Mouse (Mus musculus): ENCODE results near the gene Pramef8. TPM values are rescaled to one million over a fixed set of nuclear protein-coding genes. Genes with fewer than 3 reads are reported as not detected.

The Pramef8 gene
- polyA plus RNA-seq (2015; fragmentation: Nextera tagmentation; extraction: Ambion mirVana) = 11.0 and 13.1 TPM in 2 replicates

GRCm38 (mm10) chr4:143412219-143413092, at the start of gene Pramef8:
Gene Pramef8, plus strand, starts transcription at chr4:143412426.
- H3K9me3 ChIP-seq (replicated peaks) = no peaks in the 10 kb centered on the region

GRCm38 (mm10) chr4:143366415-143367041, 45.7 kb upstream of the Pramef8 start:
- H3K4me2 ChIP-seq = no peak overlapping the region
- H3K9ac ChIP-seq = no peak overlapping the region
- no peaks in the 10 kb centered on the region for H3K4me1 ChIP-seq (replicated peaks)
- no peak for ATAC-seq (replicated peaks; ENCODE audit: insufficient number of reproducible peaks, insufficient read depth, low FRiP score, low read depth)
- no peak overlapping the region for H3K4me3 ChIP-seq
- no peaks in the 10 kb centered on the region; the same call in 1 of the 2 replicates for H3K9me3 ChIP-seq (replicated peaks)
- 35% methylated on average over 15 of the region's 15 CpGs for WGBS
- H3K27ac ChIP-seq = no peak overlapping the region
- no peaks in the 10 kb centered on the region for H3K36me3 ChIP-seq
- no peaks in the 10 kb centered on the region for H3K27me3 ChIP-seq

More at GRCm38 (mm10) chr4:143412219-143413092, at the start of gene Pramef8:
- 1% methylated on average over 50 of the region's 50 CpGs for WGBS
- H3K4me1 ChIP-seq (replicated peaks) = peaks cover 8% of the 10 kb centered on the region
- peak within 1 kb of the TSS; percentile 66 for H3K4me2 ChIP-seq
- peak within 1 kb of the TSS; percentile 71 for H3K9ac ChIP-seq
- peak; percentile 89 for ATAC-seq (replicated peaks; ENCODE audit: insufficient number of reproducible peaks, insufficient read depth, low FRiP score, low read depth)
- no peaks in the 10 kb centered on the region for H3K27me3 ChIP-seq
- H3K4me3 ChIP-seq = peak within 1 kb of the TSS; percentile 81
- peaks cover 27% of the 10 kb centered on the region for H3K36me3 ChIP-seq
- H3K27ac ChIP-seq = peak within 1 kb of the TSS; percentile 90

GRCm38 (mm10) chr4:143379480-143379879, 32.7 kb upstream of the Pramef8 start:
- no peak overlapping the region for H3K9ac ChIP-seq
- peaks cover 11% of the 10 kb centered on the region for H3K27me3 ChIP-seq
- H3K4me1 ChIP-seq (replicated peaks) = peaks cover 6% of the 10 kb centered on the region; the same call in 1 of the 2 replicates
- no peaks in the 10 kb centered on the region for H3K36me3 ChIP-seq
- no peaks in the 10 kb centered on the region for H3K9me3 ChIP-seq (replicated peaks)
- no peak overlapping the region for H3K4me2 ChIP-seq
- H3K27ac ChIP-seq = no peak overlapping the region
- no peak for ATAC-seq (replicated peaks; ENCODE audit: insufficient number of reproducible peaks, insufficient read depth, low FRiP score, low read depth)
- 51% methylated on average over 7 of the region's 7 CpGs for WGBS
- no peak overlapping the region for H3K4me3 ChIP-seq

- no peak overlapping the region for H3K4me3 ChIP-seq
- ATAC-seq (replicated peaks; ENCODE audit: insufficient number of reproducible peaks, insufficient read depth, low FRiP score, low read depth) = no peak
- H3K9me3 ChIP-seq (replicated peaks) = no peaks in the 10 kb centered on the region
- 26% methylated on average over 15 of the region's 15 CpGs for WGBS
- no peak overlapping the region for H3K9ac ChIP-seq
- no peaks in the 10 kb centered on the region for H3K36me3 ChIP-seq
- H3K27ac ChIP-seq = no peak overlapping the region
- H3K4me1 ChIP-seq (replicated peaks) = peaks cover 6% of the 10 kb centered on the region; the same call in 1 of the 2 replicates
- 0 out of 2 replicates have a peak overlapping the region, but pooled peaks have one; percentile 5 for H3K4me2 ChIP-seq
- peaks cover 11% of the 10 kb centered on the region for H3K27me3 ChIP-seq
Observed at GRCm38 (mm10) chr4:143379931-143380715, 32.1 kb upstream of the Pramef8 start.

GRCm38 (mm10) chr4:143380716-143381004, 31.6 kb upstream of the Pramef8 start:
- H3K36me3 ChIP-seq = no peaks in the 10 kb centered on the region
- no peaks in the 10 kb centered on the region for H3K9me3 ChIP-seq (replicated peaks)
- H3K4me1 ChIP-seq (replicated peaks) = peaks cover 6% of the 10 kb centered on the region; the same call in 1 of the 2 replicates
- H3K27ac ChIP-seq = no peak overlapping the region
- WGBS = 2% methylated on average over 5 of the region's 5 CpGs
- no peak overlapping the region for H3K9ac ChIP-seq
- H3K4me2 ChIP-seq = no peak overlapping the region
- H3K27me3 ChIP-seq = peaks cover 11% of the 10 kb centered on the region
- H3K4me3 ChIP-seq = no peak overlapping the region
- no peak for ATAC-seq (replicated peaks; ENCODE audit: insufficient number of reproducible peaks, insufficient read depth, low FRiP score, low read depth)

GRCm38 (mm10) chr4:143382163-143382562, 30.1 kb upstream of the Pramef8 start:
- 65% methylated on average over 3 of the region's 3 CpGs for WGBS
- H3K4me2 ChIP-seq = no peak overlapping the region
- H3K36me3 ChIP-seq = no peaks in the 10 kb centered on the region
- H3K9me3 ChIP-seq (replicated peaks) = no peaks in the 10 kb centered on the region
- H3K27ac ChIP-seq = no peak overlapping the region
- H3K27me3 ChIP-seq = peaks cover 11% of the 10 kb centered on the region
- no peak for ATAC-seq (replicated peaks; ENCODE audit: insufficient number of reproducible peaks, insufficient read depth, low FRiP score, low read depth)
- peaks cover 6% of the 10 kb centered on the region; the same call in 1 of the 2 replicates for H3K4me1 ChIP-seq (replicated peaks)
- no peak overlapping the region for H3K4me3 ChIP-seq
- H3K9ac ChIP-seq = no peak overlapping the region

GRCm38 (mm10) chr4:143383646-143384045, 28.6 kb upstream of the Pramef8 start:
- Histone ChIP-seq H3K9ac (no peak overlapping the region), H3K27ac (no peak overlapping the region), H3K4me1 (replicated peaks) (peaks cover 6% of the 10 kb centered on the region; the same call in 1 of the 2 replicates), H3K9me3 (replicated peaks) (no peaks in the 10 kb centered on the region), H3K4me3 (no peak overlapping the region), H3K27me3 (peaks cover 10% of the 10 kb centered on the region), H3K4me2 (no peak overlapping the region), H3K36me3 (no peaks in the 10 kb centered on the region)
- no peak for ATAC-seq (replicated peaks; ENCODE audit: insufficient number of reproducible peaks, insufficient read depth, low FRiP score, low read depth)
- 36% methylated on average over 4 of the region's 4 CpGs for WGBS

GRCm38 (mm10) chr4:143388955-143389702, 23.1 kb upstream of the Pramef8 start:
- Histone ChIP-seq H3K36me3 (no peaks in the 10 kb centered on the region), H3K9ac (peak overlapping the region; percentile 52; the same call in 1 of the 2 replicates), H3K27me3 (no peaks in the 10 kb centered on the region), H3K4me2 (peak overlapping the region; percentile 77), H3K27ac (no peak overlapping the region), H3K4me1 (replicated peaks) (0 out of 2 replicates have a peak, but pooled peaks cover 2% of the 10 kb centered on the region), H3K9me3 (replicated peaks) (no peaks in the 10 kb centered on the region), H3K4me3 (peak overlapping the region; percentile 51)
- 6% methylated on average over 42 of the region's 43 CpGs for WGBS
- peak; percentile 55; the same call in 1 of the 2 replicates for ATAC-seq (replicated peaks; ENCODE audit: insufficient number of reproducible peaks, insufficient read depth, low FRiP score, low read depth)

GRCm38 (mm10) chr4:143394181-143394580, 18.0 kb upstream of the Pramef8 start, which contains the start of gene Pramel1:
Gene Pramel1, plus strand, starts transcription at chr4:143394428.
- H3K27me3 ChIP-seq = no peaks in the 10 kb centered on the region
- H3K9ac ChIP-seq = no peak within 1 kb of the TSS
- no peak within 1 kb of the TSS for H3K27ac ChIP-seq
- WGBS = 70% methylated on average over 26 of the region's 26 CpGs
- no peaks in the 10 kb centered on the region for H3K36me3 ChIP-seq
- no peaks in the 10 kb centered on the region for H3K9me3 ChIP-seq (replicated peaks)
- H3K4me1 ChIP-seq (replicated peaks) = no peaks in the 10 kb centered on the region
- H3K4me3 ChIP-seq = no peak within 1 kb of the TSS
- no peak within 1 kb of the TSS for H3K4me2 ChIP-seq
- ATAC-seq (replicated peaks; ENCODE audit: insufficient number of reproducible peaks, insufficient read depth, low FRiP score, low read depth) = no peak

GRCm38 (mm10) chr4:143411566-143412218, 534 bp upstream of the Pramef8 start:
- Histone ChIP-seq H3K9ac (peak overlapping the region; percentile 71; the same call in 1 of the 2 replicates), H3K27me3 (no peaks in the 10 kb centered on the region), H3K4me1 (replicated peaks) (peaks cover 8% of the 10 kb centered on the region), H3K27ac (no peak overlapping the region), H3K4me2 (peak overlapping the region; percentile 66), H3K4me3 (peak overlapping the region; percentile 81), H3K36me3 (peaks cover 20% of the 10 kb centered on the region), H3K9me3 (replicated peaks) (no peaks in the 10 kb centered on the region)
- WGBS = 60% methylated on average over 5 of the region's 5 CpGs
- no peak for ATAC-seq (replicated peaks; ENCODE audit: insufficient number of reproducible peaks, insufficient read depth, low FRiP score, low read depth)

Data from heart, embryonic 15.5 days (tissue).